Mouse (Mus musculus): Measurements from ENCODE around the gene Hoxa4. TPM values are rescaled to one million over a fixed set of nuclear protein-coding genes. Genes with fewer than 3 reads are reported as not detected.

Gene Hoxa4
- polyA plus RNA-seq, 1 experiment from 2014 or later: 1.4 TPM

MicroRNAs within 50 kb of the gene (microRNA counts, 519-probe panel; counts per million panel counts)
- 4,047 counts per million, percentile 22 among the panel's probes with 10 or more counts for microRNA mmu-miR-196b

Small RNAs within 50 kb of the gene (microRNA-seq; reads per million reads assigned to microRNA genes)
- 399 reads per million, percentile 69 among the genes with 10 or more reads in this experiment for gene Mir196b

Other genes starting within 250 kb of the Hoxa4 start
- gene Skap2, start 179.2 kb downstream of the Hoxa4 start, polyA plus RNA-seq (2016; fragmentation: Nextera tagmentation; extraction: Ambion mirVana): 11.8 and 26.4 TPM in 2 replicates
- gene Hoxa1, start 33.4 kb downstream of the Hoxa4 start, polyA plus RNA-seq (2016; fragmentation: Nextera tagmentation; extraction: Ambion mirVana): 1.00 and 4.1 TPM in 2 replicates
- 4.3 and 10.3 TPM in 2 replicates for gene Hoxa2, start 26.9 kb downstream of the Hoxa4 start, polyA plus RNA-seq (2016; fragmentation: Nextera tagmentation; extraction: Ambion mirVana)
- 0.07 and 1.5 TPM in 2 replicates for gene 5730596B20Rik, start 14.3 kb downstream of the Hoxa4 start, polyA plus RNA-seq (2016; fragmentation: Nextera tagmentation; extraction: Ambion mirVana)
- 0.58 and 6.0 TPM in 2 replicates for gene Hoxa5, start 12.8 kb upstream of the Hoxa4 start, polyA plus RNA-seq (2016; fragmentation: Nextera tagmentation; extraction: Ambion mirVana)
- gene Hoxa6, start 17.0 kb upstream of the Hoxa4 start, polyA plus RNA-seq (2016; fragmentation: Nextera tagmentation; extraction: Ambion mirVana): 0.30 TPM in 1 of 2 replicates, not detected in the other
- gene Hoxa3, start 21.6 kb upstream of the Hoxa4 start, polyA plus RNA-seq (2016; fragmentation: Nextera tagmentation; extraction: Ambion mirVana): 0.57 and 3.7 TPM in 2 replicates
- gene Gm28308, start 21.6 kb upstream of the Hoxa4 start, polyA plus RNA-seq (2016; fragmentation: Nextera tagmentation; extraction: Ambion mirVana): not detected in 2 replicates
- 0.11 and 2.5 TPM in 2 replicates for gene Hoxa7, start 30.1 kb upstream of the Hoxa4 start, polyA plus RNA-seq (2016; fragmentation: Nextera tagmentation; extraction: Ambion mirVana)
- gene Hoxa9, start 39.3 kb upstream of the Hoxa4 start, polyA plus RNA-seq (2016; fragmentation: Nextera tagmentation; extraction: Ambion mirVana): 0.37 and 5.6 TPM in 2 replicates
- gene Hoxa10, start 49.1 kb upstream of the Hoxa4 start, polyA plus RNA-seq (2016; fragmentation: Nextera tagmentation; extraction: Ambion mirVana): 0.30 and 3.6 TPM in 2 replicates
- 0.06 and 1.7 TPM in 2 replicates for gene Hoxa11, start 54.1 kb upstream of the Hoxa4 start, polyA plus RNA-seq (2016; fragmentation: Nextera tagmentation; extraction: Ambion mirVana)
- not detected in 2 replicates for gene Hoxa13, start 69.1 kb upstream of the Hoxa4 start, polyA plus RNA-seq (2016; fragmentation: Nextera tagmentation; extraction: Ambion mirVana)
- 0.10 TPM in 1 of 2 replicates, not detected in the other for gene Evx1, start 121.7 kb upstream of the Hoxa4 start, polyA plus RNA-seq (2016; fragmentation: Nextera tagmentation; extraction: Ambion mirVana)

Data from heart, embryonic 10.5 days (tissue).